Mouse (Mus musculus): ENCODE data around the gene Ntrk2.

GRCm38 (mm10) chr13:58966466-58966865 lies 160.1 kb downstream of the Ntrk2 start:
- no peak for TF ChIP-seq CTCF (conservative IDR thresholded peaks at IDR 0.05; ENCODE audit: low read length)
- TF ChIP-seq POU5F1 (IDR thresholded peaks at IDR 0.05; ENCODE audit: borderline replicate concordance, low read length): no peak
- no peak for TF ChIP-seq NANOG (IDR thresholded peaks at IDR 0.05; ENCODE audit: borderline replicate concordance, low read length)

Measured in E14TG2a.4 (cell line).